Mouse (Mus musculus) ES-E14 (cell line): Measurements from ENCODE around the gene Kbtbd7. TPM values are rescaled to one million over a fixed set of nuclear protein-coding genes. Genes with fewer than 3 reads are reported as not detected.

Source experiments
- DNase-seq: peaks from one replicate; pipeline ENCODE4 v3.0.0-alpha.2; 2013; ENCODE audit warnings: low read depth, low spot score
- H3K27ac ChIP-seq: 2 replicates; pipeline ENCODE4 v1.5.1; 2012; ENCODE audit warnings: low read depth, mild to moderate bottlenecking, low read length, moderate library complexity, mixed read lengths; ENCODE audit not compliant: poor library complexity, insufficient read depth, severe bottlenecking
- H3K36me3 ChIP-seq: 2 replicates; pipeline ENCODE4 v1.6.1; 2012; ENCODE audit warnings: mild to moderate bottlenecking, low read length, moderate library complexity, mixed read lengths; ENCODE audit not compliant: control insufficient read depth, poor library complexity, insufficient read depth, severe bottlenecking
- H3K4me1 ChIP-seq, 2 experiments: fragments of 150-350 bp in 1 of 2; sonication (generic) in 1 of 2; 2 replicates each; pipeline ENCODE4 v1.6.1; 2012; ENCODE audit warnings: low read length in 2 of 2, mild to moderate bottlenecking in 1 of 2, mixed read lengths in 1 of 2; ENCODE audit not compliant: control insufficient read depth in 2 of 2, insufficient read depth in 2 of 2, poor library complexity in 1 of 2
- H3K4me3 ChIP-seq, 2 experiments: fragments of 150-350 bp in 1 of 2; sonication (generic) in 1 of 2; 2 replicates each; pipeline ENCODE4 v1.5.1; 2012; ENCODE audit warnings: low read length in 2 of 2, low read depth in 1 of 2, mild to moderate bottlenecking in 1 of 2, mixed read lengths in 1 of 2; ENCODE audit not compliant: insufficient read depth in 1 of 2, poor library complexity in 1 of 2, severe bottlenecking in 1 of 2
- H3K9ac ChIP-seq: 2 replicates; pipeline ENCODE4 v1.6.1; 2012; ENCODE audit warnings: low read depth, mild to moderate bottlenecking, low read length, mixed read lengths; ENCODE audit not compliant: poor library complexity, insufficient read depth, severe bottlenecking
- H3K9me3 ChIP-seq: fragments of 150-350 bp; sonication (generic); 2 replicates; pipeline ENCODE4 v1.6.1; 2012; ENCODE audit warnings: low read depth, mild to moderate bottlenecking, low read length; ENCODE audit not compliant: control insufficient read depth, insufficient read depth
- CHD2 ChIP-seq: IDR thresholded peaks from 2 replicates; pipeline ENCODE4 v1.6.1; 2014; ENCODE audit warnings: mild to moderate bottlenecking, low read depth, low read length, inconsistent platforms
- HCFC1 ChIP-seq: IDR thresholded peaks from 2 replicates; pipeline ENCODE4 v1.6.1; 2012; ENCODE audit warnings: low read length, inconsistent platforms, borderline replicate concordance; ENCODE audit not compliant: insufficient read depth
- MAFK ChIP-seq: IDR thresholded peaks from 2 replicates; pipeline ENCODE4 v1.6.1; 2014; ENCODE audit warnings: mild to moderate bottlenecking, low read depth, low read length, inconsistent platforms; ENCODE audit not compliant: insufficient read depth
- ZC3H11A ChIP-seq: IDR thresholded peaks from 2 replicates; pipeline ENCODE4 v1.6.1; 2012; ENCODE audit warnings: low read depth, mild to moderate bottlenecking, inconsistent platforms, low read length, borderline replicate concordance
- ZNF384 ChIP-seq: IDR thresholded peaks from 2 replicates; pipeline ENCODE4 v1.6.1; 2012; ENCODE audit warnings: low read depth, low read length, inconsistent platforms
- in situ Hi-C, 2 experiments: fragments of 600-800 bp; cut with MboI; formaldehyde crosslinking; loops; one replicate each; pipeline ENCODE4 v1.15.1; 2025; ENCODE audit warnings: low sequenced_read_pairs in 2 of 2, inconsistent platforms in 1 of 2; ENCODE audit not compliant: unreplicated experiment in 2 of 2
- total RNA-seq: library from RNA; depleted of rRNA; stranded (reverse); fragments of 300-350 nt; gene quantifications from 2 replicates; pipeline ENCODE4 v1.2.3, GENCODE M21; 2012

Kbtbd7 gene
- total RNA-seq, 1 experiment = 5.6 TPM

DNA sequence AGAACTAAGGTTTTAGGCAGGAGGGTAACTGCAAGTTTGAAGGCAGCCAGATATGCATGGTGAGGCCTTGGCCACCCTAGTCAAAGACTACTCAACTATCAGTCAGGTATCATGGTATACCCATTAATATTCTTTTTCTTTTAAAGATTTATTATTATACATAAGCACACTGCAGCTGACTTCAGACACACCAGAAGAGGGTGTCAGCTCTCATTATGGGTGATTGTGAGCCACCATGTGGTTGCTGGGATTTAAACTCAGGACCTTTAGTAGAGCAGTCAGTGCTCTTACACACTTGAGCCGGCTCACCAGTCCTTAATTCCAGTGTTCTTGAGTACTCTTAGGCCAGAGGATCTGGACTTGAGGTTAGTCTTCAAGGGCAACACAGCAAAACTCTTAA, 34.1 kb downstream of the Kbtbd7 start:
- Histone ChIP-seq H3K9ac (no peak overlapping the region), H3K27ac (no peak overlapping the region), H3K9me3 (no peaks in the 10 kb centered on the region), H3K4me1 (peaks cover 2% of the 10 kb centered on the region in 2 experiments; a peak in 2 of 4 replicates), H3K4me3 (no peak overlapping the region), H3K36me3 (peaks cover 2% of the 10 kb centered on the region)
- in situ Hi-C loops = loop anchor here in 1 of 2 experiments (10.0 kb wide), 1 partner anchor 66 kb away; the partner anchor contains the start of genes Mtrf1 and Naa16
- TF ChIP-seq CHD2 (no peak), ZNF384 (no peak), HCFC1 (no peak), ZC3H11A (no peak), MAFK (no peak)
- no peak for DNase-seq

DNA sequence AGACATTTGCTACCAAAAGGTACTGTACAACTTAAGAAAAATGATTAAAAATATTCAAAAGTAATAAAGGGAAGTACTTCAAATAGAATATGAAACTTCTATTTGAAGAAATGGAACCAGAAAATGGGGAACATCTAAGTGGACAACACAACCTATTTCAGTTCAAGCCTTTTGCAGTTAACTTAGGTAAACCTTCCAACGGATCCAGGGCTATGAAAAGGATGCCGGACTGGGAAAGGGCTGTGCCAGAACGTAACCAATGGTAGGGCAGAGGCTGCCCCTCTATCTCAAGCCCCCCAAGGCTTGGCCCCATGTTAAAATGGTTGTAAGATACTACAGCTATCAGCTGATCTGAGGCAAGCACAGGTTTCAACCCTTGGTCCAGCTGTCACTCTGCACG, 34.7 kb downstream of the Kbtbd7 start:
- TF ChIP-seq ZC3H11A (no peak), ZNF384 (no peak), CHD2 (no peak), HCFC1 (no peak), MAFK (no peak)

DNA sequence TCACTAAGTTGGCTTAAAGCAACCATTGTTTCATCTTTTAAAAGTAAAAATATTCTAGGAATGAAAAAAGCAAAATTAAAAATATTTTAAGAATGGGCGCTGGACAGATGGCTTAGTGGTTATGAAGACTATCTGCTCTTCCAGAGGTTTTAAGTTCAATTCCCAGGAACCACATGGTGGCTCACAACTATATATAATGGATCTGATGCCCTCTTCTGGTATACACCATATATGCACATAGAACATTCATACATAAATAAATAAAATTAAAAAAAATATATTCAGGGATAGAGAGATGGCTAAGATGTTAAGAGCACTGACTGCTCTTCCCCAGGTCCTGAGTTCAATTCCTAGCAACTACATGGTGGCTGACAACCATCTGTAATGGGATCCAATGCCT, 39.3 kb downstream of the Kbtbd7 start:
- no peak for TF ChIP-seq ZNF384
- no peak for TF ChIP-seq MAFK
- no peak for TF ChIP-seq ZC3H11A
- no peak for TF ChIP-seq CHD2
- no peak for TF ChIP-seq HCFC1
- Histone ChIP-seq H3K4me1 (no peaks in the 10 kb centered on the region), H3K4me3 (no peak overlapping the region), H3K27ac (no peak overlapping the region), H3K36me3 (peaks cover 10% of the 10 kb centered on the region), H3K9me3 (no peaks in the 10 kb centered on the region), H3K9ac (no peak overlapping the region)
- DNase-seq = no peak
- in situ Hi-C loops = loop anchor here in 1 of 2 experiments (10.0 kb wide), 1 partner anchor 71 kb away; the partner anchor contains the start of genes Mtrf1 and Naa16

More for the DNA sequence above, 34.7 kb downstream of the Kbtbd7 start:
- H3K27ac ChIP-seq = no peak overlapping the region
- H3K4me3 ChIP-seq = no peak overlapping the region
- H3K36me3 ChIP-seq = peaks cover 2% of the 10 kb centered on the region
- no peak overlapping the region for H3K9ac ChIP-seq
- peaks cover 2% of the 10 kb centered on the region in 2 experiments; a peak in 2 of 4 replicates for H3K4me1 ChIP-seq
- DNase-seq = no peak
- H3K9me3 ChIP-seq = no peaks in the 10 kb centered on the region
- in situ Hi-C loops = loop anchor here in 1 of 2 experiments (10.0 kb wide), 1 partner anchor 66 kb away; the partner anchor contains the start of genes Mtrf1 and Naa16

DNA sequence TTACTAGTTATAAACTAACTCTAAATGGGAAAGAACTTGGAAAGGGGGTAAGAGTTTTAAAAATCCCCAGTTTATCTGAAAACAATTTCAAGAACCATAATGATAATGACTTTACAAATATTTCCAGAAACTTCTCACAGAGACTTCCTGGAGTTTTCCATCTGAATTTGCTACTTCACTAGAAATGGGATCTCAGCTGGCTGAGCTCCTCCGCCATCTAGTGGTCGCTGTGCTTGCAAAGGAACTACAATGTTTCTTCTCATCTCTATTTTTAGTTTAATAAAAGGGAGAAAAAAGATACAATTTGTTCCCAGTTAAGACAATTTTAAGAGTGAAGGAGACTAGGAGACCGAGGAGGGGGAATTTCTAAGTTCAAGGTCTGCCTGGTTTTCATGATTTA, 41.3 kb downstream of the Kbtbd7 start:
- TF ChIP-seq MAFK (no peak), HCFC1 (no peak), ZNF384 (no peak), ZC3H11A (no peak), CHD2 (no peak)

More for the DNA sequence above, 41.3 kb downstream of the Kbtbd7 start:
- Histone ChIP-seq H3K9ac (no peak overlapping the region), H3K4me1 (no peaks in the 10 kb centered on the region), H3K9me3 (no peaks in the 10 kb centered on the region), H3K27ac (no peak overlapping the region), H3K4me3 (no peak overlapping the region), H3K36me3 (peaks cover 8% of the 10 kb centered on the region)
- in situ Hi-C loops = loop anchor here in 1 of 2 experiments (10.0 kb wide), 1 partner anchor 73 kb away; the partner anchor contains the start of genes Mtrf1 and Naa16
- DNase-seq = no peak
